Mouse (Mus musculus): ENCODE data around the gene Vwa3b.
A peak's percentile ranks its signal among the peaks of the same experiment; 100 is the strongest.

Vwa3b gene

GRCm38 (mm10) chr1:37063053-37063452 is 36.7 kb downstream of the Vwa3b start:
- no peak for DNase-seq (ENCODE audit: low read depth, low spot score)

GRCm38 (mm10) chr1:37063841-37064240 is 37.4 kb downstream of the Vwa3b start:
- DNase-seq (ENCODE audit: low read depth, low spot score), result no peak

GRCm38 (mm10) chr1:37065658-37066412 is 39.4 kb downstream of the Vwa3b start:
- no peak for DNase-seq (ENCODE audit: low read depth, low spot score)

GRCm38 (mm10) chr1:37075759-37076158 is 49.4 kb downstream of the Vwa3b start:
- no peak for DNase-seq (ENCODE audit: low read depth, low spot score)

GRCm38 (mm10) chr1:37077266-37077665 is 50.9 kb downstream of the Vwa3b start:
- DNase-seq (ENCODE audit: low read depth, low spot score), result peak; percentile 17

- peak; percentile 62 for DNase-seq (ENCODE audit: low read depth, low spot score)
Observed at GRCm38 (mm10) chr1:37077955-37078549, 51.7 kb downstream of the Vwa3b start.

- no peak for DNase-seq (ENCODE audit: low read depth, low spot score)
Observed at GRCm38 (mm10) chr1:37080442-37080841, 54.0 kb downstream of the Vwa3b start.

GRCm38 (mm10) chr1:37081376-37082214 is 55.2 kb downstream of the Vwa3b start:
- peak; percentile 75 for DNase-seq (ENCODE audit: low read depth, low spot score)

GRCm38 (mm10) chr1:37082215-37082464 is 55.7 kb downstream of the Vwa3b start:
- no peak for DNase-seq (ENCODE audit: low read depth, low spot score)

- DNase-seq (ENCODE audit: low read depth, low spot score), result peak; percentile 12
Observed at GRCm38 (mm10) chr1:37084075-37084474, 57.7 kb downstream of the Vwa3b start.

GRCm38 (mm10) chr1:37085171-37085570 is 58.8 kb downstream of the Vwa3b start:
- DNase-seq (ENCODE audit: low read depth, low spot score), result no peak

GRCm38 (mm10) chr1:37089191-37089590 is 62.8 kb downstream of the Vwa3b start:
- no peak for DNase-seq (ENCODE audit: low read depth, low spot score)

GRCm38 (mm10) chr1:37097382-37098093 is 71.1 kb downstream of the Vwa3b start:
- DNase-seq (ENCODE audit: low read depth, low spot score), result no peak

- no peak for DNase-seq (ENCODE audit: low read depth, low spot score)
Observed at GRCm38 (mm10) chr1:37098094-37098555, 71.7 kb downstream of the Vwa3b start.

GRCm38 (mm10) chr1:37100361-37100760 is 74.0 kb downstream of the Vwa3b start:
- no peak for DNase-seq (ENCODE audit: low read depth, low spot score)

GRCm38 (mm10) chr1:37101016-37101415 is 74.6 kb downstream of the Vwa3b start:
- no peak for DNase-seq (ENCODE audit: low read depth, low spot score)

GRCm38 (mm10) chr1:37101717-37102116 is 75.3 kb downstream of the Vwa3b start:
- DNase-seq (ENCODE audit: low read depth, low spot score), result no peak

GRCm38 (mm10) chr1:37105194-37105593 is 78.8 kb downstream of the Vwa3b start:
- DNase-seq (ENCODE audit: low read depth, low spot score), result no peak

- DNase-seq (ENCODE audit: low read depth, low spot score), result no peak
Observed at GRCm38 (mm10) chr1:37113781-37114180, 87.4 kb downstream of the Vwa3b start.

- no peak for DNase-seq (ENCODE audit: low read depth, low spot score)
Observed at GRCm38 (mm10) chr1:37115847-37116246, 89.5 kb downstream of the Vwa3b start.

- DNase-seq (ENCODE audit: low read depth, low spot score), result peak; percentile 49
Observed at GRCm38 (mm10) chr1:37116574-37116973, 90.2 kb downstream of the Vwa3b start.

- DNase-seq (ENCODE audit: low read depth, low spot score), result no peak
Observed at GRCm38 (mm10) chr1:37117964-37118363, 91.6 kb downstream of the Vwa3b start.

All from skeletal muscle tissue, adult 2 months (tissue).